Mouse (Mus musculus): ENCODE measurements around the gene Ets2. TPM values are rescaled to one million over a fixed set of nuclear protein-coding genes. Genes with fewer than 3 reads are reported as not detected.

Gene Ets2
- polyA plus RNA-seq (2015; fragmentation: Nextera tagmentation; extraction: Ambion mirVana) = 20.6 and 22.2 TPM in 2 replicates

GRCm38 (mm10) chr16:95701802-95702561 is at the start of gene Ets2:
TSS of gene Ets2 (plus strand) at chr16:95702075.
- Histone ChIP-seq H3K9me3 (no peaks in the 10 kb centered on the region), H3K4me3 (peak within 1 kb of the TSS; percentile 69), H3K27ac (peak within 1 kb of the TSS; percentile 93), H3K27me3 (no peaks in the 10 kb centered on the region), H3K36me3 (peaks cover 6% of the 10 kb centered on the region; the same call in 1 of the 2 replicates), H3K4me1 (replicated peaks) (peaks cover 37% of the 10 kb centered on the region), H3K4me2 (peak within 1 kb of the TSS; percentile 91), H3K9ac (peak within 1 kb of the TSS; percentile 87)
- under 1% methylated on average over 61 of the region's 64 CpGs for WGBS
- ATAC-seq (ENCODE audit: low FRiP score) = peak; percentile 94

GRCm38 (mm10) chr16:95654204-95654611 is 47.7 kb upstream of the Ets2 start:
- Histone ChIP-seq H3K4me3 (no peak overlapping the region; the same call in 1 of the 2 replicates), H3K36me3 (no peaks in the 10 kb centered on the region), H3K27me3 (no peaks in the 10 kb centered on the region), H3K9ac (no peak overlapping the region), H3K4me2 (peak overlapping the region; percentile 25), H3K27ac (peak overlapping the region; percentile 66), H3K9me3 (peaks cover 7% of the 10 kb centered on the region; the same call in 1 of the 2 replicates), H3K4me1 (replicated peaks) (peaks cover 5% of the 10 kb centered on the region; the same call in 1 of the 2 replicates)
- peak; percentile 84 for ATAC-seq (ENCODE audit: low FRiP score)
- 64% methylated on average over 15 of the region's 15 CpGs for WGBS

GRCm38 (mm10) chr16:95656535-95656934 is 45.3 kb upstream of the Ets2 start:
- Histone ChIP-seq H3K4me2 (no peak overlapping the region), H3K9me3 (peaks cover 7% of the 10 kb centered on the region; the same call in 1 of the 2 replicates), H3K4me1 (replicated peaks) (peaks cover 5% of the 10 kb centered on the region; the same call in 1 of the 2 replicates), H3K27ac (no peak overlapping the region), H3K4me3 (no peak overlapping the region), H3K9ac (no peak overlapping the region), H3K27me3 (no peaks in the 10 kb centered on the region), H3K36me3 (no peaks in the 10 kb centered on the region)
- no peak for ATAC-seq (ENCODE audit: low FRiP score)
- over 99% methylated on average over 4 of the region's 4 CpGs for WGBS

GRCm38 (mm10) chr16:95657187-95657586 is 44.7 kb upstream of the Ets2 start:
- Histone ChIP-seq H3K4me3 (no peak overlapping the region), H3K36me3 (no peaks in the 10 kb centered on the region), H3K9me3 (peaks cover 7% of the 10 kb centered on the region; the same call in 1 of the 2 replicates), H3K27me3 (no peaks in the 10 kb centered on the region), H3K27ac (no peak overlapping the region), H3K4me2 (no peak overlapping the region), H3K4me1 (replicated peaks) (peaks cover 5% of the 10 kb centered on the region; the same call in 1 of the 2 replicates), H3K9ac (no peak overlapping the region)
- no peak for ATAC-seq (ENCODE audit: low FRiP score)
- WGBS = 92% methylated on average over 5 of the region's 5 CpGs

- Histone ChIP-seq H3K9ac (no peak overlapping the region), H3K4me1 (replicated peaks) (peaks cover 5% of the 10 kb centered on the region; the same call in 1 of the 2 replicates), H3K27me3 (no peaks in the 10 kb centered on the region), H3K9me3 (peaks cover 7% of the 10 kb centered on the region; the same call in 1 of the 2 replicates), H3K27ac (no peak overlapping the region), H3K4me3 (no peak overlapping the region), H3K4me2 (no peak overlapping the region), H3K36me3 (no peaks in the 10 kb centered on the region)
- WGBS = 90% methylated on average over 5 of the region's 5 CpGs
- ATAC-seq (ENCODE audit: low FRiP score) = no peak
Measured at GRCm38 (mm10) chr16:95657756-95658155, 44.1 kb upstream of the Ets2 start.

GRCm38 (mm10) chr16:95658836-95659430 is 42.9 kb upstream of the Ets2 start:
- H3K4me2 ChIP-seq = no peak overlapping the region
- peaks cover 7% of the 10 kb centered on the region; the same call in 1 of the 2 replicates for H3K9me3 ChIP-seq
- no peaks in the 10 kb centered on the region for H3K4me1 ChIP-seq (replicated peaks)
- H3K27ac ChIP-seq = no peak overlapping the region
- no peak overlapping the region for H3K4me3 ChIP-seq
- 66% methylated on average over 5 of the region's 5 CpGs for WGBS
- no peak overlapping the region for H3K9ac ChIP-seq
- no peak for ATAC-seq (ENCODE audit: low FRiP score)
- H3K36me3 ChIP-seq = no peaks in the 10 kb centered on the region
- H3K27me3 ChIP-seq = no peaks in the 10 kb centered on the region

GRCm38 (mm10) chr16:95659461-95659860 is 42.4 kb upstream of the Ets2 start:
- H3K27me3 ChIP-seq = no peaks in the 10 kb centered on the region
- H3K9me3 ChIP-seq = peaks cover 7% of the 10 kb centered on the region; the same call in 1 of the 2 replicates
- H3K4me3 ChIP-seq = no peak overlapping the region
- H3K36me3 ChIP-seq = no peaks in the 10 kb centered on the region
- H3K9ac ChIP-seq = no peak overlapping the region
- H3K27ac ChIP-seq = no peak overlapping the region
- H3K4me1 ChIP-seq (replicated peaks) = no peaks in the 10 kb centered on the region
- ATAC-seq (ENCODE audit: low FRiP score) = no peak
- 86% methylated on average over 19 of the region's 19 CpGs for WGBS
- H3K4me2 ChIP-seq = no peak overlapping the region

- Histone ChIP-seq H3K4me2 (no peak overlapping the region), H3K4me3 (no peak overlapping the region), H3K9ac (no peak overlapping the region), H3K9me3 (peaks cover 7% of the 10 kb centered on the region; the same call in 1 of the 2 replicates), H3K4me1 (replicated peaks) (no peaks in the 10 kb centered on the region), H3K27me3 (no peaks in the 10 kb centered on the region), H3K36me3 (no peaks in the 10 kb centered on the region), H3K27ac (no peak overlapping the region)
- ATAC-seq (ENCODE audit: low FRiP score) = no peak
- 78% methylated on average over 5 of the region's 5 CpGs for WGBS
Measured at GRCm38 (mm10) chr16:95660909-95661308, 41.0 kb upstream of the Ets2 start.

- 83% methylated on average over 6 of the region's 6 CpGs for WGBS
- Histone ChIP-seq H3K9me3 (no peaks in the 10 kb centered on the region), H3K27me3 (no peaks in the 10 kb centered on the region), H3K27ac (no peak overlapping the region), H3K4me2 (no peak overlapping the region), H3K36me3 (no peaks in the 10 kb centered on the region), H3K9ac (no peak overlapping the region), H3K4me3 (no peak overlapping the region), H3K4me1 (replicated peaks) (peaks cover 9% of the 10 kb centered on the region)
- no peak for ATAC-seq (ENCODE audit: low FRiP score)
Measured at GRCm38 (mm10) chr16:95665472-95666131, 36.3 kb upstream of the Ets2 start.

GRCm38 (mm10) chr16:95666288-95666687 is 35.6 kb upstream of the Ets2 start:
- no peak for ATAC-seq (ENCODE audit: low FRiP score)
- H3K4me2 ChIP-seq = no peak overlapping the region
- WGBS = 93% methylated on average over 10 of the region's 10 CpGs

GRCm38 (mm10) chr16:95667395-95668150 is 34.3 kb upstream of the Ets2 start:
- Histone ChIP-seq H3K4me1 (replicated peaks) (peaks cover 9% of the 10 kb centered on the region), H3K4me2 (no peak overlapping the region), H3K9ac (no peak overlapping the region), H3K27ac (no peak overlapping the region), H3K27me3 (no peaks in the 10 kb centered on the region), H3K36me3 (no peaks in the 10 kb centered on the region), H3K9me3 (no peaks in the 10 kb centered on the region), H3K4me3 (no peak overlapping the region)
- 77% methylated on average over 11 of the region's 11 CpGs for WGBS
- ATAC-seq (ENCODE audit: low FRiP score) = no peak

More at GRCm38 (mm10) chr16:95666288-95666687, 35.6 kb upstream of the Ets2 start:
- Histone ChIP-seq H3K9ac (no peak overlapping the region), H3K4me3 (no peak overlapping the region), H3K4me1 (replicated peaks) (peaks cover 9% of the 10 kb centered on the region), H3K27ac (no peak overlapping the region), H3K9me3 (no peaks in the 10 kb centered on the region), H3K27me3 (no peaks in the 10 kb centered on the region), H3K36me3 (no peaks in the 10 kb centered on the region)

Measured in hindbrain, embryonic 13.5 days (tissue).